Mouse (Mus musculus) megakaryocyte, adult 5-6 weeks (primary cell): ENCODE data around the gene Gad1. TPM values are rescaled to one million over a fixed set of nuclear protein-coding genes. Genes with fewer than 3 reads are reported as not detected.

Experiments
- ATAC-seq: 2 replicates; pipeline ENCODE4 v1.8.0; 2016; ENCODE audit warnings: mild to moderate bottlenecking, inconsistent platforms; ENCODE audit not compliant: poor library complexity, severe bottlenecking
- total RNA-seq, 2 experiments: library from RNA; stranded (forward) in 1 of 2; stranded (reverse) in 1 of 2; fragments of 153-499, 151-499 nt in 1 of 2; fragments of 221-1000, 200-1000 nt in 1 of 2; gene quantifications; 2 replicates each; pipeline versions ENCODE4 v1.2.3 to v1.2.4; 2015 to 2017

Gene Gad1
- total RNA-seq, 2 experiments from 2014 or later: not detected

DNA sequence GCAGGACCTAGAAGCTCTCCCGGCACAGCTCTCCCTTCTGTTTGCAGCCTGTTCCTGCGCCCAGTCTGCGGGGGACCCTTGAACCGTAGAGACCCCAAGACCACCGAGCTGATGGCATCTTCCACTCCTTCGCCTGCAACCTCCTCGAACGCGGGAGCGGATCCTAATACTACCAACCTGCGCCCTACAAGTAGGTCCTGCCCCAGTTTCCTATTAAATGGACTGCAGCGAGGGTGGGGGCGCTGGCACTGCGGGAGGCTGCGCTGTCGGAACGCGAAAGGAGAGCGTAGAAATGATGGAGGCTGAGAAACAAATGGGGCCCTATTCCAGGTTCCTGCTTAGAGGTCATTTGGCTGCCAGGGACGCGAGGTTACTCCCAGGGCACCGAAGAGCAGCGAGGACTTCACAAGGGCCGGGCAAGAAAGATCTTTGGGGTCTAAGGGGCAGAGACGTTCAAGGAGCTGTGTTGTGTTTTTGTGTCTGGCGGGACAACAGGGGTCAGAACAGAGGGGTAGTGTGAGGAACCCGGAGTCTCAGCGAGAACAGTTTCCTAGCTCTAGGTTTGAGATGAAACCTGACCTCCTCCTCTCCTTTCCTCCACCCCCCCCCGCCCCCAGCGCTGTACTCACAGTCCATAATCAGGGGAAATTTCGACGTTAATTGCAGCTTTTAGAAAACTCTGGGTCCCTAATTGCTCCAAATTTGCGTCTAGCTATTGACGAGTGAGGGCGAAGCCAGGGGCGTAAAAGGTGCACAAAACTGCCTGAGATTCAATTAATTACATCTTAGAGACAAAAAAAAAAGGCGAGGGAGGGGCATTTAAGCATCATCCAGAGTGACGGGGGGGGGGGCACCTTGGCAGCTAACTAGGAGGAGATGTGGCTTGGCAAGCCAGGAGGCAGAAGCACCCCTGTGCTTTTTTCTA is 11.1 kb downstream of the Gad1 start:
- ATAC-seq: no peak

DNA sequence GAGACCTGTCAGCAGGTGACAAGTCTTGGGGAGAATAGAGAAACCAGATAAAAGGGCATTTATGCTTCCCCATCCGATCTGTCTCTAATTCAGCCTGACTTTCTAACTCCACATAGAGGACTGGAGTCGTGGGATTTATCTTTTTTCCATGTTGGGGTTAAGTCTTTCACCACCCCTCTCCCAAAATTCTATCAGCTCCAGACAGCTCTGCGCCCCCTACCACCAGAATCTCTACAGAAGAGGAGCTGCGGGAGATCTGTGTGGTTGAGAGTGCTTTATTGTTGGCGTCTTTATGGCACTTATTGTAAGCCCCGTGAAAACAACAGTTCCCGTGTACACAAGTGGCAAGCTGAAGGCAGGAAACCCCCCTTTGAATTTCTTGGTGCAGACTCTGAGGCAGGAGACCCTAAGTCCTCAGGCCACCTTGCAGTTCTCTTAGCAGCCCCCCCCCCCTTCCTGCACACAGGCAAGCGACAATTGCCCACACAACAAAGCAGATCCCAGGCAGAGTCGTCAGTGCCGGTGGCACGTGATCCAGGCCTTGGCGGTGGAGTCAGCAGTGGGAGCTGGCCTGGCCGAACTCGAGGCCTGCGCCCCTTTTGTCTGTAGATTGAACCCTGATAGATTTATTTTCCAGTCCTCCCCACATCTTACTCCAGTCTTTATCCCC is 11.9 kb downstream of the Gad1 start:
- ATAC-seq: no peak

DNA sequence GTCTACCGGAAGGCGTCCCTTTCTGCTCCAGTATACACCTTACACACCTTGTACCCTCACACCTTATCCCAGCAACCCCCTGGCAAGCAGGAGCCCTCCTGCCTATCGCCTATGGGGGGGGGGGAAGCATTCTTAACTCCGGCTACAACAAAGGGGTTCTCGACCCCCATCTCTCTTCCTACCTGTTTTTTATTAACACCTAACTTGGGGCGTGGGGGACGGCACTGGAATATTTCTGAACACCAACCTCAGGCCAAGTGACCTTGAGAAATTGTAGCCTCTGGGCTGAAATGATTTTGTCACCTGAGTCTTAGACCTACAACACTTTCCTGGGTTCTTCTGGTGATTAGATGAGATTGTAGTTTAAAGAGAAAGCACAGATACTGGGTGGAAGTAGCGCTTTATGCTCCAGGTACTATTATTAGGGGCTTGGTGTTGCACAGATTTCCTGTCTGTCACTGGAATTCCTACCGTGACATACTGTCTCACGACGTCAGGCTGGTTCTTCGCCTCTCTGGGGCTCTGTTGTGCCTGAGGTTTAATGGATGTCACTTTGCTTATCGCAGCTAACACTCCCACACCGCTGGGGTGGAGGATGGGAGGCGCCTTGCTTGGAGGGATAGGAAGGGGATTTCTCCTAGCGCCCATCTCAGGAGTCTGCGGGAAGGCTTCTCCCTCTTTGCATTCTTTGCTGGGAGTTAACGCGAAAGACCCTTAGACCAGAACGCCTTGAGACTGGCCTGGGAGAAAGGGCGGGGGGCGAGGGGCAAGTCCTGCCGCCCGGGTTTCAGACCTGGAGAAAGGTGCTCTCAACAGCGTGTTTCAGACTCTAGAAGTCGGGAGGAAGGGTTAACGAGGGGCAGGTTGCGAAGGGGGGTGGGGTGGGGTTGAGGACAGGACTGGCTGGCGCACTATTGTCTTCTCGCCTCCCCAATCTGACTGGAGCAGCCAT is 13.1 kb downstream of the Gad1 start:
- no peak for ATAC-seq

DNA sequence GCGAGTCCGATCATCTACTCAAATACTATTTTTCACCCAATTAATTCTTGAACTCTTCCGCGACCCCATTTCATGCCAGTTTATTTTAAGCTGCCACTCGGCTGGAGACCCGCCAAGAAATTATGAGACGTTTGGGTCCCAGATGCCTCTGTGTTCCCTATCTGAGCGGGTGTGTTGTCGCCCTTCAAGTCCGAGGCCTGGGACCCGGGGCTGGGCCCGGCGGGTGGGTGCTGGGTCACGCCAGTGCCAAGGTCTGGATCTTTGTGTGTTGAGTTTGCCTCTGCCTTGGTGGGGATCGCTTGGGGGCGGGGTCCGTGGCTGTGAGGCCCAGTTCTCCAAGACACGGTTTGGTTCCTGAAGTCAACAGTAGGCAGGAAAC is 13.7 kb downstream of the Gad1 start:
- no peak for ATAC-seq

DNA sequence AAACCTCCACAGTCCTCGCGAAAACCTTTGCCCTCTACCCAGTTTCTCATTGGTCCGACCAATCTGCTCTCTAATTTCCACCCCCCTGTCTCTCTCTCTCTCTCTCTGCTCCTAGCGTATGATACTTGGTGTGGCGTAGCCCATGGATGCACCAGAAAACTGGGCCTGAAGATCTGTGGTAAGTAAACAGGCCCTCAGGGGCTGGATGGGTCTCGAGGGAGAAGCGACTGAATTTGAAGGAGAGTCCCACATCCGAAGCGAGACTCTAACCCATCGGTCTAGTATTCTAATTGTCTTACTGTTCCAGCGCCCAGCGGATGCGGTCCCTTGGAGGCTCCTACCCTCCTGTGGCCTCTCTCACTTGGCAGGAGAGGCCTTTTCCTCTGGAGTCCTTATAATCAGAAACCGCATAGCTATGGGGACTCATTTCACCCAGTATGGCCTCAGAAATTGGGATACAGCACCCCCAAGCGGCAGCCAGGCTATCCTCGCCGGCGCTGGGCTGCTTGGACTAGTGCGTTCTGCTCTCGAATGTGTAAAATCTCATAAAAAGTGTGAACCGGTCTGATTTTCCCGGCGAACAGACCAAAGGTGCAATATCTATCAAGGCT is 14.3 kb downstream of the Gad1 start:
- no peak for ATAC-seq

DNA sequence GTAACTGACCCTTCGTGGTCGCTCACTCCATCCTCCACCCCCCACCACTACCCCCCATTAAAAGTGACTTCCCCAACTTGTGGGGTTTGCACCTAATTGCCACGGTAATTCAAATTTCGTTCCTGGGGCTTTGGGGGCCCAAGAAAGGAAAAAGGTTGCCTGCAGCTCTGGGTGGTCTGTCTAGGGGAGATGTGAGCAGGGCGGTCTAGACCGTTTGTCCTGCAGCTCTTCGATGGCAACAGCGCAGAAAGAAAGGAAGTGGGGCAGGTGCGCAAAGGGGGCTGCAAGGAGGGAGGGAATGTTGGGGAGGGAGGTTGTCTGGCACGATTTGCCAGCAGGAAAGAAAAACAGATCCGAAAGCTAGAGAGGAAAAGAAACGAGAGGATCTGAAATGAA is 14.8 kb downstream of the Gad1 start:
- ATAC-seq: no peak

DNA sequence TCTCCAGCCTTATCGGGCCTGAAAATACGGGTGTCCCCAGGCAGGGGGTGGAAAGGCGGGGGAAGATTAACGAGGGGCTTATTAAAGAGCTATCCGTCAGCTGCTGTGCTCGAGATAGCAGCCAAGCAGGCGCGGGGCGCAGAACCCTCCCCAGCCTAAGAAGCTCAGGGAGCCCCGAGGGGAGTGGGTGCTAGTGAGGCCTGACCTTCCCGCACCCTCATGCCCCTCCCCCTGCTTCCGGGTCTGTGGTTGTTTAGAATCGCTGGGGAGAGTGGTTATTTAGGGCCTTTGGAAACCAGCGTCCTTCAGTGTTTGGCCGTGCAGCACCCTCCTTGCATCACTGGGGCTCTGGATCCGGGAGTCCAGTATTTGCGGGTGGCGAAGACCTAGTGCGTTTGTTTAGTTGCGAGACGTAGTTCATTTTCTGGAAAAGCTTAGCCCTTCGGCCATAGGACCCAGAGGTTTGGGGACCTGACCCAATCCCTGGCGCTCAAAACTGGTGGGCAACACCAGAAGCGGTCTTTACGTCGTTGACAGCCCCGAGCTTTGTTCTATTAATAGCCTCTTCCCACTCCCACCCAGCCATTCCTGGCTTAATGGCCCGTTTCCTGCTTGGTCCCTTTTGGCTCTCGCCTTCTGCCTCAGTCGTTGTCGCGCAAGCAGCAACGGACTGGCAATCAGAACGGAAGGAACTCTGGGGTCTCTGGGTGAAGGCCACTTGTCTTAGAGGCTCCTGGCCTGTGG is 15.5 kb downstream of the Gad1 start:
- no peak for ATAC-seq

DNA sequence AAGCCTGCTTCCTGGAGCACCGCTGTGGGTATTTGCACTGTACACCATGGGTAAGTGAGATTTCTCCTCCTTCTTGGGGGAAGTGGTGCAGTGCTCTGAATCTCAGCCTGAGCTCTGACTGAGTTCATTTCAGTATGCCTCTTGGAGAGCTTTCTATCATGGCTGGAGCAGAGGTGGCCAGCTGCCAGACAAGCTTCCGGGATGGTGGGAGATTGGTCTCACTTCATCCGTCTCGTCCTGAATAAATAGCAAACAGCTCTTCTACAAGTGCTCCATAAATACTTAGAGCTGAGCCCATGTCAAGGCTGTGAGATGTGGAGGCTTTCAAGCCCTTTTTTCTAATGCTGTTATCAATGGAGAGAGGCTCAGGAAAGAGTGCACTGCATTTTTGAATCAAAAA is 18.8 kb downstream of the Gad1 start:
- ATAC-seq: no peak

DNA sequence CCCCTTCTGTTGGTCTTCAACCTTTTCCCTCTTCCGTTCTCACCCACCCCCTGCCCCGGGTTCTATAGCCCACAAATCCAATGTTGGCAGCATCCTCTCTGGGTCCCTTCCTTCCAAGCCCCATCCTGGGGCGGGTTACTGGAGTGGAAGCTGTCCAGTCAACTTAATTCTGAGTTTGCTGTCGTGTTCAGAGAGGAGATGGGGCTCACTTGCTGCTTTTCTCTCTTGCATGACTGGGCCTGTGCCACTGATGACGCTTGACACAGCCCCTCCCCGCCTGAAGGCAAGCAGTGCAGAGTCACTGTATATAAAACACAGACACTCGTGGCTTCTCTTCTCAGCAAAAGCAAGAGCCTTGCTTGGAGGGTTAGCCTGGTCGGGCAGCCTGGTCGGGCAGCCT is 19.4 kb downstream of the Gad1 start:
- no peak for ATAC-seq

DNA sequence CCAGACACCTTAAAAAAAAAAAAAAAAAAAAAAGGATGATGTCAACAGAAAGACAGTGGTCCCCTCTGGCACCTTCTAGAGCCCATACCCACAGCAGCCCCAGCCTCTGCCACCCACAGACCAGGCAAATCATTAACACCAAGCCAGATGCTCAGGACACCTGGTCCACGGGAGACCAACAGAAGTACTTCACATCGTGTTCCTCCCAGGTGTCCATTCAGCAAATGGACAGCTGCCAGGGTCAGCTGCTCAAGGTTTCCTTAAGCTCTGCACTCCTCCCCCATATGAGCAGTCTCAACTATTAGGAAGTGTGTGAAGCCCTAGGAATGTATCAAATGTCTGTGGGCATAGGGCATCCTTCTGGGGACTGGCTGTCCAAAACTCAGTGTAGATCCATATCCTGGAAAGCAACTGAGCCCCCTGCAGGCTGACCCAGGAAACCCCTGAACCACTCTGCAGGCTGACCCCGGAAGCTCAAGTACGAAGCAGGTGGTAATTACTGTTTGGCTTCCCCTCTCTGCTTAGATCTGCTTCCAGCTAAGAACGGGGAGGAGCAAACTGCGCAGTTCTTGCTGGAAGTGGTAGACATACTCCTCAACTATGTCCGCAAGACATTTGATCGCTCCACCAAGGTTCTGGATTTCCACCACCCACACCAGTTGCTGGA is 20.8 kb downstream of the Gad1 start:
- no peak for ATAC-seq

DNA sequence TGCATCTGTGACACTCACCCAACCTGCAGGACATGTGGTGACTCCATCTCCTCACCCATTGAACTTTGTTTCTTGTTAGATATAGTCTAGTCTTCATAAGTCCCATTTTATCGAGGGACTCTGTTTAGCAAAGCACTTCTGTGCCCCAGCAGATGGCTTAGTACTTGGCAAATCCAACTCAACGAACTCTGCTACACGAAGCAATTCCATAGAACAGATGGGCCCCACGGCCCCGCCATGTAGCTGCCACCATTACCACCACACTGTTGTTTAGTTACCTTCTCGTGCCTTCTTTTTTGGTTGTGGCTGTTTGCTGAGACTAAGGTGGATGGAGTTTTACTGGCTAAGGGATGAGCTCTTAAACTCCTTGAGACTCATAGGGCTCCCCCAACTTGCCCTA is 35.3 kb downstream of the Gad1 start:
- no peak for ATAC-seq

DNA sequence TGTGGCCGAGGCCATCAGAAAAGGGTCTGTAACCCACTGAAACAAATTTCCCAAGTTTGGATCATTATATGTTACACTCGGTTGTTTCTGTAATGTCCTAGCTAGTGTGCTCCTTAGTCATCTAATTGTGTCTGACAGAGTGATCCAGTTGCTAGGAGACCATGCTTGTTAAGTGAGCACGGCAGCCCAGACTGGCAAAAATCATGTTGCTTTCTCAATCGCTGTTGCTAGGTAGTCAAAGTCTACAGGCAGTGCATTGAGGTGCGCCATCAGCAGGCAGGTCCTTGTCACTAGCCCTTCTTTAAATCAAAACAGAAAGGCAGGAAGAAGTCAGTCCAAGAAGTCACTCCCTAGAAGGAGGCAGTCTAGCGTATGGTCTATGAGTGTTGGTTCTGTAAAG is 39.6 kb downstream of the Gad1 start:
- no peak for ATAC-seq

DNA sequence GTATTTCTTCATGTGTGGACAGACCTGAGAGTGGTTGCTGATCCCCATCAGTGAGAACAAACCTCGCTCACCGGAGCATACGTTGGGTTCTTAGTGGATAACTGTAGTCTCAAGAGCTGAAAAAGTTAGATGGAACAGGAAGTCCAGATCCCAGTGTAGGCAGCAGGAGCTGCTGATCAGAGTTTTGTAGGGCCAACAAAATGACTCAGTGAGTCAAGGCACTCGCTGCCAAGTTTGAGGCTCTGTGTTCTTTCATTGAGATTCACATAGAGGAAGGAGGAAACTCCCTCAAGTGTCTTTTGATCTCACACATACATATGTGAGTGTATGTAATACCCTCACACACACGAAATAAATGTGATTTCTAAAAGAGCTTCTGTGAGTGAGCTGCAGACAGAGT is 40.8 kb downstream of the Gad1 start:
- ATAC-seq: no peak

DNA sequence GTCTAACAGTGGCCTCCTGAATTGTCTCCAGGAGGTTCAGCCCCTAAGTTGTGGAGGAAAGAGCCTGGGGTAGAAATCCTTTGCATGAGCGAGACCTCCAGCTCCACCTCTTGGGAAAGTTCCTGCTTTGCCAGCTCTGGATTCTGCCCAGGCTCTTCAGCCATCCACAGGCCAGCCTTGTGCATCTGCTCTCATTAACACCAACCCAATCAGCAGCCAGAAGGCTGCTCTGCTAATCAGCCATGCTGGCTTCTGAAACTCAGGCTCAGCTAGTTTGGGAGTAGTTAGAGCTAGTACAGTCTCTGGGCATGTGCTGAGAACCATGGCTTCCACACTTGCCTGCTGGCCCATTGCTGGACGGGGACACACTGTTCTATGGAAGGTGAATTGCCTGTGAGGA is 43.0 kb downstream of the Gad1 start:
- no peak for ATAC-seq

DNA sequence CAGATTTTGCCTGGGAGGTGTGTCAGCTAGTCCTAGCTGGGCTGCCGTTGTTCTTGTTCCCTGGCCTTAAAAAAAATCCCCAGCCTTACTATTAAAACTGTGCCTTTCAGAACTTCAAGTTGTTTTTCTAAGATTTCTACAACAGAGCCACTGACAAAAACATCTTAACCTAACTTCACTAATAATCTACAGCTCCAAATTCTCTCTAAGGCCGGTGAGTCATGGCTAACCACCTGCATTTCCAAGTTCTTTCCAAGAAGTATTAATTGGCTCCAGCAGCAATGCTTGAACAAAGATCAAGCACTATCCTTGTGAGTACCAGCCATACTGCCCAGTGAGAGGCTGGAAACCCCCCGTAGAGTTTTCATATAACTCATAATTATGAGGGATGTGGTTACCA is 56.9 kb downstream of the Gad1 start:
- ATAC-seq: no peak

DNA sequence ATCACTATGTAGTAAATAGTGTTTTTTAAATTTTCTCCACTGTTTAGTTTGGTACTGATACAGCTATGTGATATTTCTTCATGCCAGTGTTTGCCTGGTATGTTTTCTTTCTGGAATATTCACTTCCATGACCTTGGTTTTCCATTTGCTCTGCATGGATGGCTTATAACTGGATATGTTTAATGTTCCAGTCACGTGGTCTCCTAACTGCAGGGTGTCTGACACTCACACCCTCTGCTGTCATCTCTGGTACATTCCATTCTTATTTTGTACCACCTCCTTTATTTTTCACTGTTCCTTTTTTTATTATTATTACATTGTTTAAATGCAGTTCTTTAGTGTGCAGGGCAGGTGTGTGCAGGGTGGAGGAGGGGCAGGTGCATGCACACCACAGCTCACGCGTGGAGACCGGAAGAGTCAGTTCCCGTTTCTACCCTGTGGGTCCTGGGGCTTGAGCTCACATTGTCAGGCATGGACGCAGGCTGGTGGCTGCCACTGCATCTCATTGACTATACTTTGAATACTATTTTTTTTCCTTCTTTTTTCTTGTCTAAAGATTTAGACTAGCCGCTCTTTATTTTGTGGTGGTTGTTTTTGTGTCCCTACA is 62.0 kb downstream of the Gad1 start:
- ATAC-seq: peak; percentile 83

DNA sequence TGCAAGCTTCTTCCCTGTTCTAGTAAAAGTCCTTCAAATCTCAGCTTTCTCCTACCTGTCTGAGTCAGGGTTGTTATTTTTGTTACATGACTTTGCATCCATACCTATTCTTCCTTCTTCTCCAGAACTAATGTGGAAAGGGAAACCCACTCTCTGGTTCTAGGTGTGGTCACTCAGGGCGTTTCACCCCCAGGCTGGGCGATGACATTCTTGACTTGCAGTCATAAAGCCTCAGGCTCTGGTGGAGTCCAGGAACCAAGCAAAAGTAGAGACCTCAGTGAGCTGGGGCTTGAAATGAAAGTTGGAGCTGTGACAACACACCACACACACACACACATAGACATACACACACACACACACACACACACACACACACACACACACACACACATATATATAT is 63.2 kb downstream of the Gad1 start:
- no peak for ATAC-seq

DNA sequence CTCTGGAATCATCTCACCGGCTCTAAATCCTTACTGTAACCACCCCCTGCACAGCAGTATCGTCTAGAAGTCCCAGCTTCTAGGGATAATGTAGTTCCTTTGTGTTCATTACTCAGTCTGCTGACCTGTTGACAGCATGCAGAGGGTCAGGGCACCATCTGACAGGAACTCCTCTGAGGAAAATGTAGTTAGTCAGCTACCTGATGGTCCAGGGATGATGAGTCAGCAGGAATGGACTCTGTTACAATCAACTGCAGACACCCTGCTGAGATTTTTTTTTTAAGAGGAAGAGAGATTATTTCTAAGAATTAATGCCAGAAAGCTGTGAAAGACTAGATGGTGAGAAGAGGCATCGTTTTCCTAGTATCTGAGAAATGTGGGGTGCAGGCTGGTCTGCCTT is 63.7 kb downstream of the Gad1 start:
- ATAC-seq: no peak

DNA sequence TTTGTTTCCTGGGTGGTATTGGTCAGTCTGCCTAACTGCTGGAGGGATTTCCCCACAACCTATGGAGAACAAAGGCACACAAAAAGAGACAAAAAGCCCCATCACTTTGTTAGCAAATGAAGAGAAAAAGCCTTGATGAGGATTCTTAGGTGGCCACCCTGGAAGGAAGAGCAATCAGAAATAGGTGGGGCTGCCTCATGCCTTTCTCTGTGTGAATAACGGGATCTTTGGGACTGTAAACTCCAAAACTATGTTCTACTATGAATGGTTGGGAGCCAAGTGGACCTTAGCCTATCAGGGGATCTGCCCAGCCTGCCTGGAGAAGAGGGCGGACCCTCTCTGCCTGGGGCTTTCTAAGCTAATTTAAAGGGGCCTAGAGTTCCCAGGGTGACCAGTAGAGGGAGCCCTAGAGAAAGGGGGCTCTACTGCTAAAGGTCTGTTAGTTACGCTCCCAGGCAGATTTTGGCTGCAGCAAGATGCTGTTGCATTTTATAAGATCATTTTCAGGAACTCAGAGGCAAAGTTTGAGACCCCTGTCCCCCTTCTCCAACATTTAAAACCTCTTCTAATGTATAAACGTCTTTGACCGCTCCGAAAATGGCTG is 66.5 kb downstream of the Gad1 start:
- no peak for ATAC-seq
